In the genomic region with DNA sequence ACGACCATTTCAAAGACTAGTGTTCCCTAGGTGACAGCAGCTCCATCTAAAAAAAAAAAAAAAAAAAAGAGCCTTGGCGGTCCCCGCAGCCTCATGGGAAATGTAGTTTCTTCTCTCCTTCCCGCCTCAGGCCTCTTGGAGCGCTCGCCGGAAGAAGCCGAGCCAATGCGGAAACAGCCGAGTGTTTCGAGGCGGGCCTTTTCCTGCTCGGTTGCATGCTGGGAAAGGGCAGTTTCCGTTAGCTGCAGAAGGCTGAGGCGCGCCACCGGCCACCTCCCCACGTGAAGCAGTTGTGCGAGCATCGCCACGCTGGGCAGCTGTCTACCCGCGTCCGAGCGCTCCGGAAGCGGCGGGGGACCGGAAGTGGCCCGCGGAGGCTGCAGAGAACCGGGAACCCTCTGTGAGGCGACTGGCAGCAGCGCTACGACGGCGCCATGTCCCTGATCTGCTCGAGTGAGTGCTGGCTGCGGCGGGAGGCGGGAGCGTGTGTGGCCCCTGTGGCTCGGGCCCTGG, we compare ENCODE assay signal across 7 mouse cellular contexts. TPM values are rescaled to one million over a fixed set of nuclear protein-coding genes. Genes with fewer than 3 reads are reported as not detected.
DNase-seq lines count a peak whose midpoint lies in the region; ATAC-seq and TF ChIP-seq lines count a peak whose summit lies in the region.

A gene (plus strand): TSS at position 216 of the 513 bp plus-strand sequence.

- ATAC-seq in embryonic facial prominence, embryonic 12.5 days (ENCODE audit: insufficient number of reproducible peaks, insufficient read depth, low FRiP score, low TSS enrichment): peak; percentile 83
- ATAC-seq in limb, embryonic 12.5 days (ENCODE audit: insufficient number of reproducible peaks, insufficient read depth, low FRiP score, low TSS enrichment, low read depth): peak; percentile 90
- peak; percentile 97 for ATAC-seq in midbrain, embryonic 15.5 days (replicated peaks)

- TF ChIP-seq CTCF in kidney, adult 2 months (conservative IDR thresholded peaks at IDR 0.05; ENCODE audit: insufficient read depth, insufficient read length, low read depth, low read length): no peak
- no peak for TF ChIP-seq CTCF in spleen, adult 2 months (IDR thresholded peaks at IDR 0.05; ENCODE audit: extremely low read depth, insufficient read depth, insufficient read length, insufficient replicate concordance)

- H3K36me3 ChIP-seq in embryonic facial prominence, embryonic 12.5 days: peaks cover 27% of the 10 kb centered on the region
- H3K36me3 ChIP-seq in kidney, adult 2 months (ENCODE audit: control insufficient read depth, insufficient read depth, low read length): no peaks in the 10 kb centered on the region
- H3K36me3 ChIP-seq in limb, embryonic 12.5 days: peaks cover 29% of the 10 kb centered on the region
- H3K36me3 ChIP-seq in midbrain, embryonic 15.5 days (replicated peaks): peaks cover 9% of the 10 kb centered on the region
- H3K36me3 ChIP-seq in spleen, adult 2 months (ENCODE audit: control insufficient read depth, insufficient read depth, low read length): peaks cover 12% of the 10 kb centered on the region

- H3K27ac ChIP-seq in embryonic facial prominence, embryonic 12.5 days: peak within 1 kb of the TSS; percentile 94
- peak within 1 kb of the TSS; percentile 72 for H3K27ac ChIP-seq in kidney, adult 2 months (ENCODE audit: insufficient read depth, low read depth, low read length)
- peak within 1 kb of the TSS; percentile 94 for H3K27ac ChIP-seq in limb, embryonic 12.5 days
- peak within 1 kb of the TSS; percentile 87 for H3K27ac ChIP-seq in midbrain, embryonic 15.5 days
- H3K27ac ChIP-seq in spleen, adult 2 months (ENCODE audit: insufficient read depth, low read length): peak within 1 kb of the TSS; percentile 87

- WGBS in embryonic facial prominence, embryonic 12.5 days: under 1% methylated on average over 43 of the region's 43 CpGs
- WGBS in kidney, adult 2 months: under 1% methylated on average over 43 of the region's 43 CpGs
- WGBS in limb, embryonic 12.5 days: under 1% methylated on average over 43 of the region's 43 CpGs
- WGBS in midbrain, embryonic 15.5 days: 0% methylated on average over 43 of the region's 43 CpGs
- WGBS in spleen, adult 2 months: under 1% methylated on average over 43 of the region's 43 CpGs

- peak; percentile 59 for TF ChIP-seq POLR2A in kidney, adult 2 months (IDR thresholded peaks at IDR 0.05; ENCODE audit: low read depth, low read length)
- TF ChIP-seq POLR2A in spleen, adult 2 months (IDR thresholded peaks at IDR 0.05; ENCODE audit: low read depth, low read length): peak; percentile 64

- H3K9ac ChIP-seq in embryonic facial prominence, embryonic 12.5 days: peak within 1 kb of the TSS; percentile 94
- peak within 1 kb of the TSS; percentile 87 for H3K9ac ChIP-seq in limb, embryonic 12.5 days (replicated peaks)
- peak within 1 kb of the TSS; percentile 77 for H3K9ac ChIP-seq in midbrain, embryonic 15.5 days

- no peaks in the 10 kb centered on the region for H3K9me3 ChIP-seq in embryonic facial prominence, embryonic 12.5 days
- no peaks in the 10 kb centered on the region for H3K9me3 ChIP-seq in limb, embryonic 12.5 days
- H3K9me3 ChIP-seq in midbrain, embryonic 15.5 days: no peaks in the 10 kb centered on the region

- peak within 1 kb of the TSS; percentile 91 for H3K4me3 ChIP-seq in embryonic facial prominence, embryonic 12.5 days
- H3K4me3 ChIP-seq in kidney, adult 2 months (ENCODE audit: insufficient read depth, low read depth, low read length): peak within 1 kb of the TSS; percentile 89
- H3K4me3 ChIP-seq in limb, embryonic 12.5 days (replicated peaks): peak within 1 kb of the TSS; percentile 92
- H3K4me3 ChIP-seq in midbrain, embryonic 15.5 days: peak within 1 kb of the TSS; percentile 69
- H3K4me3 ChIP-seq in spleen, adult 2 months (ENCODE audit: extremely low read depth, insufficient read depth, insufficient read length): peak within 1 kb of the TSS; percentile 97

- H3K4me1 ChIP-seq in embryonic facial prominence, embryonic 12.5 days: peaks cover 12% of the 10 kb centered on the region
- H3K4me1 ChIP-seq in kidney, adult 2 months (ENCODE audit: control insufficient read depth, insufficient read depth, low read length): peaks cover 4% of the 10 kb centered on the region; the same call in 1 of the 2 replicates
- H3K4me1 ChIP-seq in limb, embryonic 12.5 days (replicated peaks): peaks cover 15% of the 10 kb centered on the region
- peaks cover 25% of the 10 kb centered on the region for H3K4me1 ChIP-seq in midbrain, embryonic 15.5 days
- H3K4me1 ChIP-seq in spleen, adult 2 months (ENCODE audit: control insufficient read depth, insufficient read depth, insufficient read length): peaks cover 3% of the 10 kb centered on the region

- H3K4me2 ChIP-seq in embryonic facial prominence, embryonic 12.5 days (replicated peaks): peak within 1 kb of the TSS; percentile 80
- peak within 1 kb of the TSS; percentile 77 for H3K4me2 ChIP-seq in limb, embryonic 12.5 days
- H3K4me2 ChIP-seq in midbrain, embryonic 15.5 days: peak within 1 kb of the TSS; percentile 66

- no peaks in the 10 kb centered on the region for H3K27me3 ChIP-seq in embryonic facial prominence, embryonic 12.5 days
- no peaks in the 10 kb centered on the region for H3K27me3 ChIP-seq in kidney, adult 2 months (replicated peaks; ENCODE audit: control insufficient read depth, insufficient read depth, low read length)
- H3K27me3 ChIP-seq in limb, embryonic 12.5 days: no peaks in the 10 kb centered on the region
- no peaks in the 10 kb centered on the region for H3K27me3 ChIP-seq in midbrain, embryonic 15.5 days (replicated peaks)
- H3K27me3 ChIP-seq in spleen, adult 2 months (ENCODE audit: control insufficient read depth, insufficient read depth, low read length): no peaks in the 10 kb centered on the region

- peak; percentile 96 for DNase-seq in adrenal gland, postnatal 25 days
- peak; percentile 98 for DNase-seq in heart, adult 18-20 months
- DNase-seq in kidney, adult 2 months: peak; percentile 99
- peak; percentile 90 to 97 for DNase-seq in spleen, adult 2 months (ENCODE audit: low read depth in 1 of 2, low spot score in 2 of 2)

RNA-seq across cellular contexts. Expression of the gene that starts here (rescaled TPM):
- total RNA-seq in adrenal gland, postnatal 25 days (2021): 196 and 223 TPM in 2 replicates
- polyA plus RNA-seq in embryonic facial prominence, embryonic 12.5 days (2016; fragmentation: Nextera tagmentation; extraction: Ambion mirVana): 41.5 and 42.1 TPM in 2 replicates
- total RNA-seq in heart, adult 18-20 months (2021): 100 to 1,000 TPM; 237 to 251 TPM
- polyA plus RNA-seq in kidney, adult 2 months (2012; rRNA removed): 175 and 188 TPM in 2 replicates
- polyA plus RNA-seq in limb, embryonic 12.5 days (2016; fragmentation: Nextera tagmentation; extraction: Ambion mirVana): 44.9 and 50.3 TPM in 2 replicates
- polyA plus RNA-seq in midbrain, embryonic 15.5 days (2015; fragmentation: Nextera tagmentation; extraction: Ambion mirVana): 44.5 and 47.5 TPM in 2 replicates
- 146 and 181 TPM in 2 replicates for polyA plus RNA-seq in spleen, adult 2 months (2012; rRNA removed)

Comparison
In these comparisons a context has a peak if more than half of its experiments do, and no peak if none do; other contexts are left out.
1. Peak in every context shown above with its lines: DNase-seq, ATAC-seq, H3K4me3 ChIP-seq and H3K27ac ChIP-seq.